Mouse (Mus musculus) hindbrain, postnatal 0 days (tissue): ENCODE data around the gene B3gnt7. TPM values are rescaled to one million over a fixed set of nuclear protein-coding genes. Genes with fewer than 3 reads are reported as not detected.
"Not testable (repeated sequence)": the region's sequence is repeated elsewhere in the genome, so short reads cannot be mapped to it uniquely, and the experiment has no call there.

Experiments
- ATAC-seq: fragments of 200-750 bp; cut with Nextera tagmentation; 2 replicates; pipeline ENCODE4 v1.8.0; 2017; ENCODE audit warnings: mild to moderate bottlenecking, moderate TSS enrichment, moderate library complexity
- DNase-seq: peaks from one replicate; pipeline ENCODE4 v3.0.0-alpha.2; 2015; ENCODE audit warnings: low spot score
- H3K27ac ChIP-seq: fragments of 300-500 bp; sonication (generic); 2 replicates; pipeline ENCODE4 v1.5.1; 2014; ENCODE audit warnings: mild to moderate bottlenecking
- H3K27me3 ChIP-seq: fragments of 300-500 bp; sonication (generic); 2 replicates; pipeline ENCODE4 v1.6.1; 2014; ENCODE audit warnings: low read length, mixed read lengths; ENCODE audit not compliant: insufficient read depth
- H3K36me3 ChIP-seq: fragments of 300-500 bp; sonication (generic); 2 replicates; pipeline ENCODE4 v1.6.1; 2014; ENCODE audit warnings: low read length, mixed read lengths; ENCODE audit not compliant: insufficient read depth
- H3K4me1 ChIP-seq: fragments of 300-500 bp; sonication (generic); 2 replicates; pipeline ENCODE4 v1.6.1; 2014; ENCODE audit warnings: antibody characterized with exemption, low read length, mixed read lengths; ENCODE audit not compliant: insufficient read depth
- H3K4me2 ChIP-seq: fragments of 300-500 bp; sonication (generic); 2 replicates; pipeline ENCODE4 v1.6.1; 2014; ENCODE audit warnings: low read depth, mild to moderate bottlenecking, low read length, moderate library complexity, mixed read lengths
- H3K4me3 ChIP-seq: fragments of 300-500 bp; sonication (generic); 2 replicates; pipeline ENCODE4 v1.5.1; 2014; ENCODE audit warnings: low read length
- H3K9ac ChIP-seq: fragments of 300-500 bp; sonication (generic); replicated peaks from 2 replicates; pipeline ENCODE4 v1.6.1; 2014; ENCODE audit warnings: mild to moderate bottlenecking, low read length, moderate library complexity, mixed read lengths
- H3K9me3 ChIP-seq: fragments of 300-500 bp; sonication (generic); 2 replicates; pipeline ENCODE4 v1.6.1; 2016; ENCODE audit warnings: low read length, mixed read lengths
- CTCF ChIP-seq: IDR thresholded peaks from 2 replicates; pipeline ENCODE4 v1.5.1; 2016; ENCODE audit warnings: antibody characterized with exemption, control low read depth, low read depth
- WGBS: fragments of 180-500 bp; shearing (Covaris S2); extraction: QIAGEN DNeasy Blood & Tissue Kit; methylation state at CpG from one replicate; pipeline ENCODE4 v1.1.7; 2014; 5-methylcytosine and 5-hydroxymethylcytosine counted together
- polyA plus RNA-seq: library from polyadenylated mRNA; unstranded; fragments of >200 nt; fragmentation: Nextera tagmentation; extraction: Ambion mirVana; gene quantifications from 2 replicates; pipeline ENCODE4 v1.2.1, GENCODE M21; 2015
- total RNA-seq: library from RNA; depleted of rRNA; stranded (reverse); fragments of >200 nt; gene quantifications from 2 replicates; pipeline ENCODE4 v1.2.3, GENCODE M21; 2014

Gene B3gnt7
- total and polyA plus RNA-seq, 2 experiments from 2014 or later = 9.2 to 12.6 TPM

DNA sequence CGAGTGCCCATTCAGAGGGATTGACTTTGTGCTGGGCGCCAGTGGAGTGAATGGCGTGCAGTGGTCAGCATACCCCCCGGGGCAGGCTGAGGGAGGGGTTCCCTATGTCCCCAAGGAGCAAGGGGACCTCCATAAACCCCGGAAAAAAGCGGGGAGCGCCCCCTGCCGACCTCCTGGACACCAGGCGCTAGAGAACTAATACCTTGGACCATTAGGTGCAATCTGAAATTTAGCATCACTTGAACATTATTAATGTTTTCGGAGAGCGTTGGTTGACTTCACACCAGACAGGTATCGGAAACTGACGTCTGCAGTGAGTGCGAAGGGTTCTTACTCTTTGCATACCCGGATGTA is 11.1 kb downstream of the B3gnt7 start:
- WGBS = 30% methylated on average over 15 of the region's 15 CpGs
- Histone ChIP-seq H3K27ac (no peak overlapping the region), H3K4me3 (no peak overlapping the region), H3K36me3 (no peaks in the 10 kb centered on the region), H3K27me3 (no peaks in the 10 kb centered on the region), H3K9me3 (no peaks in the 10 kb centered on the region), H3K9ac (no peak overlapping the region), H3K4me2 (no peak overlapping the region), H3K4me1 (no peaks in the 10 kb centered on the region)
- DNase-seq (no peak), ATAC-seq (no peak)
- peak; percentile 32; the same call in 1 of the 2 replicates for TF ChIP-seq CTCF

DNA sequence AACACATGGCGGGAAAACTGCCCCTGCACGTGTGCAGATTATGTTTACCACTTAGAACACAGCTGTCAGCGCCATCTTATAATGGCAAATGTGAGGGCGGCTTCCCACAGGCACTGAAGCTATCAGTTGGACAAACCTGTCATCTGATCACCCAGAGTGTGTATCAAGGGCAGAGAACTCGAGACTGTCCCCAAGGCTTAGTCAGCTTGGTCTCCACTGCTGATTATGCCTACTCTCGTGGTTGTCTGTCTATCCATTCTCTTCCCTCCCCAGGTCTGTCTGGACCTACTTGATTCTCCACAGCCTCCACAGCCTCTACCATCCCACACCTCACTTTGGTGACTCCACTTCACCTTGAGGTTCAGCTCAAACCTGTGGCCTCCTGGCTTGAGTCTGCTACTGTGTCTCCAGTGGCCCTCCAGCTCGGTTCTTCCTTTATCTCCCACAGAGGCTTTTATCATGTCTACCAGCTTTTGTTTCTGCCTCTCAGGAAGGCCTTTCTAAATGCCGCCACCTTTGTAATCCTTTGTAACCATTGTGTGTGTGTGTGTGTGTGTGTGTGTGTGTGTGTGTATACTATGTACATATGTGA is 18.3 kb downstream of the B3gnt7 start:
- H3K4me1 ChIP-seq = no peaks in the 10 kb centered on the region
- 90% methylated on average over 6 of the region's 8 CpGs for WGBS
- no peak overlapping the region for H3K27ac ChIP-seq
- no peaks in the 10 kb centered on the region for H3K36me3 ChIP-seq
- no peak overlapping the region for H3K4me2 ChIP-seq
- no peak for DNase-seq
- H3K27me3 ChIP-seq = no peaks in the 10 kb centered on the region
- ATAC-seq = no peak
- no peaks in the 10 kb centered on the region for H3K9me3 ChIP-seq
- no peak for TF ChIP-seq CTCF
- no peak overlapping the region for H3K4me3 ChIP-seq
- no peak overlapping the region for H3K9ac ChIP-seq

DNA sequence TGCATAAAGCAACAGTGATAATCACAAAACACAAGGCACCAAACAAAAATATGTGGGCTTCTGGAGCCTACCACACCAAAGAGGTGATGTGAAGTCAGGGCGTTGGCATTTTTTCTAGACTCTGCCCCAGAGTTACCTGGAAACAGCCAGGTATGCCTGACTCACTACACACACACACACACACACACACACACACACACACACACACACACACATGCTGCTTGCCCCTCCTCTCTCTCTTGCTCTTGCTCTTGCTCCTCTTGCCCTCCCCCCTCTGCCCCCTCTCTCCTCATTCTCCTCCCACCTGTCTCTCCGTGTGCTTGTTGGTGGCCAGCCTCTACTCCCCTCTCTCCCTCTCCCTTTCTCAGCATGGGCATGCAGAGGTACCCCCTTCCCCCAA is 33.7 kb downstream of the B3gnt7 start:
- H3K4me3 ChIP-seq = no peak overlapping the region
- H3K4me2 ChIP-seq = no peak overlapping the region
- no peaks in the 10 kb centered on the region for H3K36me3 ChIP-seq
- H3K4me1 ChIP-seq = no peaks in the 10 kb centered on the region
- H3K9ac ChIP-seq = no peak overlapping the region
- ATAC-seq (no peak), DNase-seq (no peak)
- 39% methylated on average over 2 of the region's 2 CpGs for WGBS
- H3K27me3 ChIP-seq = no peaks in the 10 kb centered on the region
- TF ChIP-seq CTCF = no peak
- H3K27ac ChIP-seq = no peak overlapping the region
- H3K9me3 ChIP-seq = no peaks in the 10 kb centered on the region

DNA sequence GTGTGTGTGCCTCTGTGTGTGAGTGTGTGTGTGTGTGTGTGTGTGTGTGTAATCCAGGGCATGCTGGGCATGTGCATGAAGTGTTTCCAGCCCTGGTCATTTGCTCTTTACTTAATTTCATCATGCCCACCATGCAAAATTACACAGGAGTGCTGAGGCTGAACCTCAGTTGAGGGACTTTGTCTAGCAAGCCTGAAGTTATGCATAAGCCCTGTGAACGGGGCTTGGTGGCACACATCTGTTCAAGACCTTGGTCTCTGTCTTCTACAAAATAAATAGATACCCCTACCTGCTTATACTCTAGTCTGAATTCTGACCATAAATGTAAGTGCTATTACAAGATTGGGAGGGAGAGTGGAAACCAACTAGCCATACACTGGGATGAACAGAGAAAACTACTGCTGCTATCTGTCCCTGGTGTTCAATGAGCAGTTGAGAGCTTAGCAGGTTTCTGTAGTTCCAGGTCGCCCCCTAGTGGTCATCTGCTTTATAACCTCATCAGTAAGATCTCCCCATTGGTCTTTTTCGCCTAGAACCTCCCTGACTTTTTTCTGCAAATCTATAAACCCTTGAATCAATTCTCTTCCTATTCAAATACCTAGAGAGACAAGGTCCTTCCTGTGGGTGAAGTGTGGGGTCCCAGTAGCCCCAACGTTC is 36.7 kb downstream of the B3gnt7 start:
- Histone ChIP-seq H3K9ac (no peak overlapping the region), H3K4me1 (no peaks in the 10 kb centered on the region), H3K27me3 (no peaks in the 10 kb centered on the region), H3K27ac (no peak overlapping the region), H3K9me3 (no peaks in the 10 kb centered on the region), H3K4me2 (no peak overlapping the region), H3K4me3 (no peak overlapping the region), H3K36me3 (no peaks in the 10 kb centered on the region)
- peak; percentile 93 for TF ChIP-seq CTCF
- ATAC-seq (peak; percentile 71), DNase-seq (peak; percentile 92)
- WGBS = 23% methylated on average over 4 of the region's 4 CpGs

DNA sequence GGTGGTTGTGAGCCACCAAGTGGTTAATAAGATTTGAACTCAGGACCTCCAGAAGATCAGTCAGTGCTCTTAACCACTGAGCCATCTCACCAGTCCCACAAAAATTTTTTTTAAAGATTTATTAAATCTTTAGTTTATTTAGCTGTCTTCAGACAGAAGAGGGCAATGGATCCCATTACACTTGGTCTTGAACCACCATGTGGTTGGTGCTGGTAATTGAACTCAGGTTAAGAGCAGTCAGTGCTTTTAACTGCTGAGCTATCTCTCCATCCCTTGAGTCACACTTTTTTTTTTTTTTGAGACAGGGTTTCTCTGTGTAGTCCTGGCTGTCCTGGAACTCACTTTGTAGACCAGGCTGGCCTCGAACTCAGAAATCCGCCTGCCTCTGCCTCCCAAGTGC is 38.5 kb downstream of the B3gnt7 start:
- DNase-seq, H3K4me1 ChIP-seq, H3K4me3 ChIP-seq, H3K4me2 ChIP-seq, H3K27ac ChIP-seq, H3K27me3 ChIP-seq, ATAC-seq, H3K36me3 ChIP-seq, H3K9me3 ChIP-seq, H3K9ac ChIP-seq: not testable (repeated sequence)
- WGBS = 86% methylated on average over 2 of the region's 2 CpGs
- 0 out of 2 replicates have a peak, but pooled peaks have one; percentile 8 for TF ChIP-seq CTCF

DNA sequence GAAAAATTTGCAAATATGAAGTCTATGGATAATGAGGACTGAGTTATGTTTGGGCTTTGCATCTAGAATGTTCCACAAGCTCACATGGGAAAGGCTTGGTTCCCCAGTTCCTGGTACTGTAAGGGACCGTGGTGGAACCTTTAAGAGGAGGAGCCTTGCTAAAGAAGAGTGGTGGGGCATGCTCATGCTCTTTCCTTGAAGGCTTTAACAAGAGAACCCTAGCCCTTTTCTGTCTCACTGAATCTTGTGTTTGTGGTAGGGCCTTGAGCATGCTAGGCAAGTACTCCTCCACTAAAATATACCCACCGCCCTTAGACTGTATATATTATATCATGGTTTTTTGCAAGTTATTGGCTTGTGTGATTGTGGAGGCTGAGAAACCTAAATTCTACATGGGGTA is 39.7 kb downstream of the B3gnt7 start:
- 94% methylated on average over 2 of the region's 2 CpGs for WGBS
- no peak for TF ChIP-seq CTCF
- Histone ChIP-seq H3K9ac (no peak overlapping the region), H3K36me3 (no peaks in the 10 kb centered on the region), H3K4me1 (no peaks in the 10 kb centered on the region), H3K27ac (no peak overlapping the region), H3K9me3 (no peaks in the 10 kb centered on the region), H3K4me3 (no peak overlapping the region), H3K27me3 (no peaks in the 10 kb centered on the region), H3K4me2 (no peak overlapping the region)
- ATAC-seq (no peak), DNase-seq (no peak)

DNA sequence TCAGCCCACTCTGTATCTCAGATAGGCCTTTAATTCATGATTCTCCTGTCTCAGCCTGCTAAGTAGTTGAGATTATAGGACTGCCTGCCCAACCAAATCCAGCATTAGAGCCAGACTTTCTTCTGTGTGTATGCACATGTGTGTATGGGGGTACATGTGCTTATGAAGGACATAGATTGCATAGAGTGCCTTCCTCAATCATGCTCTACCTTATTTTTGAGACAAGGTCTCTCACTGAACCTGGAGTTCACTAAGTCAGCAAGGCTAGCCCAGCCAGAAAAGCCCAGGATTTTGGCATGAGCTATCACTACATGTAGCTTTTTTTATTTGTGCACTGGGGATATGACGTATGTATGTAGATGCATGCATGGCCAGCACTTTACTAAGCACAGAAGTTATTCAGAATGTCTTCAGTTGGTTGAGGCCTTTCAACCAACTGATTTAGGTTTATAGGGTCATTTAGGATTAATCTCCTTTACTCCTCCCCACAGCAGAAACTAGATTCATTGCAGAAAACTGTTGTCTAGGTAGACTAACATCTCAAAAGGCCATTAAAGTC is 40.5 kb downstream of the B3gnt7 start:
- Histone ChIP-seq H3K4me3 (no peak overlapping the region), H3K9me3 (no peaks in the 10 kb centered on the region), H3K4me2 (no peak overlapping the region), H3K36me3 (peaks cover 8% of the 10 kb centered on the region; the same call in 1 of the 2 replicates), H3K27me3 (no peaks in the 10 kb centered on the region), H3K4me1 (no peaks in the 10 kb centered on the region), H3K27ac (no peak overlapping the region), H3K9ac (no peak overlapping the region)
- 87% methylated on average over 1 of the region's 1 CpGs for WGBS
- ATAC-seq = no peak
- DNase-seq = no peak
- no peak for TF ChIP-seq CTCF
